Mouse (Mus musculus): ENCODE data around the gene Casp8. TPM values are rescaled to one million over a fixed set of nuclear protein-coding genes. Genes with fewer than 3 reads are reported as not detected.
A peak's percentile ranks its signal among the peaks of the same experiment; 100 is the strongest.
"Not testable (repeated sequence)": the region's sequence is repeated elsewhere in the genome, so short reads cannot be mapped to it uniquely, and the experiment has no call there.

The Casp8 gene
- total RNA-seq, 2 experiments from 2014 or later: 9.1 to 11.1 TPM

- DNase-seq: no peak
- intact Hi-C loops (cut with DNase I): no loop called here
Measured at GRCm38 (mm10) chr1:58796059-58796363, 837 bp downstream of the Casp8 start.

- intact Hi-C loops (cut with DNase I): no loop called here
- DNase-seq: no peak
Measured at GRCm38 (mm10) chr1:58796853-58797252, 1.7 kb downstream of the Casp8 start.

GRCm38 (mm10) chr1:58797370-58797769 is 2.2 kb downstream of the Casp8 start:
- no peak for DNase-seq
- intact Hi-C loops (cut with DNase I): no loop called here

- intact Hi-C loops (cut with DNase I): no loop called here
- no peak for DNase-seq
Measured at GRCm38 (mm10) chr1:58798911-58799310, 3.7 kb downstream of the Casp8 start.

- DNase-seq; intact Hi-C loops (cut with DNase I): not testable (repeated sequence)
Measured at GRCm38 (mm10) chr1:58800644-58801043, 5.5 kb downstream of the Casp8 start.

GRCm38 (mm10) chr1:58801558-58802285 is 6.5 kb downstream of the Casp8 start:
- no peak for DNase-seq
- intact Hi-C loops (cut with DNase I): no loop called here

GRCm38 (mm10) chr1:58802322-58803273 is 7.4 kb downstream of the Casp8 start:
- intact Hi-C loops (cut with DNase I): no loop called here
- peak; percentile 66 to 68 for DNase-seq

GRCm38 (mm10) chr1:58803531-58803930 is 8.4 kb downstream of the Casp8 start:
- intact Hi-C loops (cut with DNase I): no loop called here
- DNase-seq: no peak

GRCm38 (mm10) chr1:58806651-58807050 is 11.5 kb downstream of the Casp8 start:
- no peak for DNase-seq
- intact Hi-C loops (cut with DNase I): no loop called here

- intact Hi-C loops (cut with DNase I): no loop called here
Measured at GRCm38 (mm10) chr1:58826319-58826718, 31.1 kb downstream of the Casp8 start.

GRCm38 (mm10) chr1:58830741-58831140 is 35.6 kb downstream of the Casp8 start:
- DNase-seq: no peak
- intact Hi-C loops (cut with DNase I): no loop called here

More at GRCm38 (mm10) chr1:58826319-58826718, 31.1 kb downstream of the Casp8 start:
- no peak for DNase-seq

- no peak for DNase-seq
- intact Hi-C loops (cut with DNase I): no loop called here
Measured at GRCm38 (mm10) chr1:58832198-58832597, 37.0 kb downstream of the Casp8 start.

- DNase-seq; intact Hi-C loops (cut with DNase I): not testable (repeated sequence)
Measured at GRCm38 (mm10) chr1:58856811-58857210, 61.6 kb downstream of the Casp8 start.

- DNase-seq; intact Hi-C loops (cut with DNase I): not testable (repeated sequence)
Measured at GRCm38 (mm10) chr1:58859131-58859530, 64.0 kb downstream of the Casp8 start.

- DNase-seq; intact Hi-C loops (cut with DNase I): not testable (repeated sequence)
Measured at GRCm38 (mm10) chr1:58859738-58860365, 64.7 kb downstream of the Casp8 start.

- intact Hi-C loops (cut with DNase I); DNase-seq: not testable (repeated sequence)
Measured at GRCm38 (mm10) chr1:58860586-58860985, 65.4 kb downstream of the Casp8 start.

- intact Hi-C loops (cut with DNase I): not testable (repeated sequence)
Measured at GRCm38 (mm10) chr1:58876500-58876899, 81.3 kb downstream of the Casp8 start.

GRCm38 (mm10) chr1:58879291-58879690 is 84.1 kb downstream of the Casp8 start:
- DNase-seq; intact Hi-C loops (cut with DNase I): not testable (repeated sequence)

More at GRCm38 (mm10) chr1:58876500-58876899, 81.3 kb downstream of the Casp8 start:
- DNase-seq: not testable (repeated sequence)

- intact Hi-C loops (cut with DNase I); DNase-seq: not testable (repeated sequence)
Measured at GRCm38 (mm10) chr1:58883279-58883678, 88.1 kb downstream of the Casp8 start.

- no peak for DNase-seq
- intact Hi-C loops (cut with DNase I): no loop called here
Measured at GRCm38 (mm10) chr1:58885646-58886045, 90.5 kb downstream of the Casp8 start.

Data from heart, postnatal 14 days (tissue).